Mouse (Mus musculus) embryonic facial prominence, embryonic 11.5 days (tissue): ENCODE measurements around the gene Map4k2. TPM values are rescaled to one million over a fixed set of nuclear protein-coding genes. Genes with fewer than 3 reads are reported as not detected.

ENCODE experiments used
- ATAC-seq: fragments of 200-750 bp; cut with Nextera tagmentation; replicated peaks from 2 replicates; pipeline ENCODE4 v1.8.0; 2017; ENCODE audit warnings: low read depth; ENCODE audit not compliant: insufficient number of reproducible peaks, low FRiP score, low TSS enrichment
- DNase-seq: peaks from one replicate; pipeline ENCODE4 v3.0.0-alpha.2; 2015; ENCODE audit warnings: low spot score
- H3K27ac ChIP-seq: fragments of 300-500 bp; sonication (generic); replicated peaks from 2 replicates; pipeline ENCODE4 v1.5.1; 2014; ENCODE audit warnings: mild to moderate bottlenecking, low read depth, low read length, control low read depth
- H3K27me3 ChIP-seq: fragments of 300-500 bp; sonication (generic); 2 replicates; pipeline ENCODE4 v1.6.1; 2014; ENCODE audit warnings: mild to moderate bottlenecking, low read length, moderate library complexity, mixed read lengths; ENCODE audit not compliant: control insufficient read depth, insufficient read depth
- H3K36me3 ChIP-seq: fragments of 300-500 bp; sonication (generic); replicated peaks from 2 replicates; pipeline ENCODE4 v1.6.1; 2014; ENCODE audit warnings: low read depth, mild to moderate bottlenecking, low read length, moderate library complexity, mixed read lengths; ENCODE audit not compliant: control insufficient read depth, insufficient read depth
- H3K4me1 ChIP-seq: fragments of 300-500 bp; sonication (generic); 2 replicates; pipeline ENCODE4 v1.6.1; 2014; ENCODE audit warnings: low read length, mixed read lengths; ENCODE audit not compliant: control insufficient read depth, insufficient read depth
- H3K4me2 ChIP-seq: fragments of 300-500 bp; sonication (generic); 2 replicates; pipeline ENCODE4 v1.6.1; 2014; ENCODE audit warnings: low read depth, mild to moderate bottlenecking, control low read depth, low read length, moderate library complexity
- H3K4me3 ChIP-seq: fragments of 300-500 bp; sonication (generic); 2 replicates; pipeline ENCODE4 v1.5.1; 2014; ENCODE audit warnings: low read depth, low read length, control low read depth
- H3K9ac ChIP-seq: fragments of 300-500 bp; sonication (generic); replicated peaks from 2 replicates; pipeline ENCODE4 v1.6.1; 2014; ENCODE audit warnings: mild to moderate bottlenecking, control low read depth, low read length
- H3K9me3 ChIP-seq: fragments of 300-500 bp; sonication (generic); replicated peaks from 2 replicates; pipeline ENCODE4 v1.6.1; 2016; ENCODE audit warnings: mild to moderate bottlenecking, low read length, inconsistent platforms, mixed read lengths; ENCODE audit not compliant: control insufficient read depth
- WGBS: fragments of 180-500 bp; shearing (Covaris S2); extraction: QIAGEN DNeasy Blood & Tissue Kit; methylation state at CpG from one replicate; pipeline ENCODE4 v1.1.7; 2014; 5-methylcytosine and 5-hydroxymethylcytosine counted together
- polyA plus RNA-seq: library from polyadenylated mRNA; unstranded; fragments of >200 nt; fragmentation: Nextera tagmentation; extraction: Ambion mirVana; gene quantifications from 2 replicates; pipeline ENCODE4 v1.2.1, GENCODE M21; 2014

The Map4k2 gene
- polyA plus RNA-seq, 1 experiment from 2014 or later: 5.6 TPM

GRCm38 (mm10) chr19:6385821-6386220 lies 44.9 kb downstream of the Map4k2 start:
- no peak overlapping the region for H3K9ac ChIP-seq
- ATAC-seq (no peak), DNase-seq (no peak)
- H3K9me3 ChIP-seq: no peaks in the 10 kb centered on the region
- no peaks in the 10 kb centered on the region for H3K27me3 ChIP-seq
- H3K27ac ChIP-seq: no peak overlapping the region
- H3K4me3 ChIP-seq: no peak overlapping the region
- peaks cover 8% of the 10 kb centered on the region for H3K4me1 ChIP-seq
- no peaks in the 10 kb centered on the region for H3K36me3 ChIP-seq
- H3K4me2 ChIP-seq: no peak overlapping the region
- WGBS: 83% methylated on average over 7 of the region's 7 CpGs

- H3K4me1 ChIP-seq: peaks cover 8% of the 10 kb centered on the region
- no peak for ATAC-seq
- DNase-seq: no peak
- WGBS: 65% methylated on average over 9 of the region's 9 CpGs
- no peak overlapping the region for H3K9ac ChIP-seq
- no peaks in the 10 kb centered on the region for H3K9me3 ChIP-seq
- no peaks in the 10 kb centered on the region for H3K27me3 ChIP-seq
- no peak overlapping the region for H3K4me2 ChIP-seq
- H3K4me3 ChIP-seq: no peak overlapping the region
- H3K36me3 ChIP-seq: no peaks in the 10 kb centered on the region
- H3K27ac ChIP-seq: no peak overlapping the region
Observed at GRCm38 (mm10) chr19:6386234-6386633, 45.3 kb downstream of the Map4k2 start.

- no peak for ATAC-seq
- no peak overlapping the region for H3K9ac ChIP-seq
- no peak overlapping the region for H3K4me2 ChIP-seq
- H3K9me3 ChIP-seq: no peaks in the 10 kb centered on the region
- no peak for DNase-seq
- H3K4me1 ChIP-seq: peaks cover 8% of the 10 kb centered on the region
- no peak overlapping the region for H3K27ac ChIP-seq
- H3K36me3 ChIP-seq: no peaks in the 10 kb centered on the region
- H3K27me3 ChIP-seq: no peaks in the 10 kb centered on the region
- H3K4me3 ChIP-seq: no peak overlapping the region
- 82% methylated on average over 13 of the region's 13 CpGs for WGBS
Observed at GRCm38 (mm10) chr19:6388006-6388405, 47.1 kb downstream of the Map4k2 start.

GRCm38 (mm10) chr19:6389803-6390202 lies 48.9 kb downstream of the Map4k2 start:
- H3K9ac ChIP-seq: peak overlapping the region; percentile 44
- H3K4me2 ChIP-seq: peak overlapping the region; percentile 57
- no peaks in the 10 kb centered on the region for H3K36me3 ChIP-seq
- H3K4me3 ChIP-seq: peak overlapping the region; percentile 21; the same call in 1 of the 2 replicates
- H3K4me1 ChIP-seq: peaks cover 7% of the 10 kb centered on the region
- H3K27me3 ChIP-seq: no peaks in the 10 kb centered on the region
- WGBS: 5% methylated on average over 16 of the region's 16 CpGs
- no peak overlapping the region for H3K27ac ChIP-seq
- H3K9me3 ChIP-seq: no peaks in the 10 kb centered on the region
- DNase-seq (peak; percentile 48), ATAC-seq (peak; percentile 47; the same call in 1 of the 2 replicates)

GRCm38 (mm10) chr19:6390251-6390650 lies 49.3 kb downstream of the Map4k2 start:
- H3K4me3 ChIP-seq: no peak overlapping the region

GRCm38 (mm10) chr19:6392743-6393393 lies 51.9 kb downstream of the Map4k2 start:
- Histone ChIP-seq H3K27ac (no peak overlapping the region), H3K36me3 (no peaks in the 10 kb centered on the region), H3K27me3 (no peaks in the 10 kb centered on the region), H3K9ac (no peak overlapping the region), H3K4me2 (no peak overlapping the region), H3K4me1 (peaks cover 5% of the 10 kb centered on the region), H3K4me3 (no peak overlapping the region), H3K9me3 (no peaks in the 10 kb centered on the region)
- no peak for DNase-seq
- ATAC-seq: no peak
- WGBS: 92% methylated on average over 14 of the region's 14 CpGs

More at GRCm38 (mm10) chr19:6390251-6390650, 49.3 kb downstream of the Map4k2 start:
- Histone ChIP-seq H3K36me3 (no peaks in the 10 kb centered on the region), H3K9me3 (no peaks in the 10 kb centered on the region), H3K27ac (no peak overlapping the region), H3K4me1 (peaks cover 5% of the 10 kb centered on the region), H3K4me2 (no peak overlapping the region; the same call in 1 of the 2 replicates), H3K27me3 (no peaks in the 10 kb centered on the region), H3K9ac (no peak overlapping the region)
- DNase-seq: no peak
- WGBS: 53% methylated on average over 6 of the region's 6 CpGs
- no peak for ATAC-seq

GRCm38 (mm10) chr19:6393637-6394036 lies 52.7 kb downstream of the Map4k2 start:
- H3K36me3 ChIP-seq: no peaks in the 10 kb centered on the region
- DNase-seq (no peak), ATAC-seq (no peak)
- no peak overlapping the region for H3K4me3 ChIP-seq
- H3K9me3 ChIP-seq: no peaks in the 10 kb centered on the region
- H3K27me3 ChIP-seq: peaks cover 4% of the 10 kb centered on the region; the same call in 1 of the 2 replicates
- H3K27ac ChIP-seq: no peak overlapping the region
- H3K9ac ChIP-seq: no peak overlapping the region
- no peak overlapping the region for H3K4me2 ChIP-seq
- peaks cover 6% of the 10 kb centered on the region for H3K4me1 ChIP-seq
- 87% methylated on average over 16 of the region's 16 CpGs for WGBS

GRCm38 (mm10) chr19:6396237-6396636 lies 55.3 kb downstream of the Map4k2 start:
- no peak for DNase-seq
- H3K27me3 ChIP-seq: peaks cover 26% of the 10 kb centered on the region
- no peaks in the 10 kb centered on the region for H3K9me3 ChIP-seq
- no peak overlapping the region for H3K4me2 ChIP-seq
- peaks cover 3% of the 10 kb centered on the region; the same call in 1 of the 2 replicates for H3K4me1 ChIP-seq
- no peak overlapping the region for H3K9ac ChIP-seq
- H3K36me3 ChIP-seq: no peaks in the 10 kb centered on the region
- no peak for ATAC-seq
- H3K27ac ChIP-seq: no peak overlapping the region
- no peak overlapping the region for H3K4me3 ChIP-seq
- WGBS: 86% methylated on average over 5 of the region's 5 CpGs
